Mouse (Mus musculus): Measurements from ENCODE around the gene Fli1. TPM values are rescaled to one million over a fixed set of nuclear protein-coding genes. Genes with fewer than 3 reads are reported as not detected.

Gene Fli1
- polyA plus RNA-seq (2016; fragmentation: Nextera tagmentation; extraction: Ambion mirVana): 24.4 and 26.4 TPM in 2 replicates

DNA sequence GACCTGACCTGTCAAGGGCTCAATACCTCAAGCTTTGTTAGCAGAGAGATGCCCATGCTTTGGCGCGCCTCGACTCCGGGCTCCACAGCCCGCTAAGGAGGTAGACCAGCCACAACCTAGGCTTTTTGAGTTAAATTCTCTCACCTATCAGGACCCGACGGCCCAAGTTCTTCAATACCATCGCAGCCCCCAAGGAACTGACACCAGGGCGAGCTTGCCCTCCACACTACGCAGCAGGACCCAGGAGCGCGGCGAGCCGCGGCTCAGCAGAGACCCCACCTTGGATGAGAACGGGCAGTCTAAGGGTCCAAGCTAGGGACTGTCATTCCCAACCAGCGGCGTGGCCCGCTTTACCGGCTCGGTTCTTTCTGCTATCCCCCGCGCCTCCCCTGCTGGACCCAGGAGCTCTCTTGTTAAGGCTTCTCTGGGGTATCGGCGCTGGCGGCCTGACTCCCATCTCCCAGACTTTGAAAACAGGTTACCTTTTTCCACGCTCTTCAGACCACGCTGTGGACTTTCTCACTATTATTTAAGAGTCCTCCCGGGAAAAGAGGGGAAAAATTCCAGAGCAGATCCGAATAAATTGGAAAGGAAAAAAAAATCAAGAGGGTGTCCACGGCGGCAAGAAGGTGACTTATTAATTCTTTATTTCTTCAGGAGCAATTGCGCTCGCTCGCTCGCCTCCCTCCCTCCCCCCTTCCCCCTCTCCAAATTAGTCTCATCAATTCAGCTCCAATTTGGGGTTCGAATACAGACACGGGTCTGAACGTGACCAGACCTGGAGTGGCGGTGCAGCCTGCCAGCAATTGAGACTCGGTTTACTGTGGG, at the start of gene Fli1:
Fli1 (minus strand) TSS at position 650 of the 828 bp plus-strand sequence.
- H3K27ac ChIP-seq: peak within 1 kb of the TSS; percentile 77
- peak within 1 kb of the TSS; percentile 92 for H3K4me2 ChIP-seq (replicated peaks)
- H3K4me1 ChIP-seq: peaks cover 51% of the 10 kb centered on the region
- peaks cover 99% of the 10 kb centered on the region for H3K27me3 ChIP-seq
- WGBS: under 1% methylated on average over 41 of the region's 41 CpGs
- H3K36me3 ChIP-seq: no peaks in the 10 kb centered on the region
- ATAC-seq (ENCODE audit: low FRiP score): no peak
- H3K4me3 ChIP-seq: peak within 1 kb of the TSS; percentile 61
- H3K9ac ChIP-seq: peak within 1 kb of the TSS; percentile 84
- no peaks in the 10 kb centered on the region; the same call in 1 of the 2 replicates for H3K9me3 ChIP-seq (replicated peaks)

DNA sequence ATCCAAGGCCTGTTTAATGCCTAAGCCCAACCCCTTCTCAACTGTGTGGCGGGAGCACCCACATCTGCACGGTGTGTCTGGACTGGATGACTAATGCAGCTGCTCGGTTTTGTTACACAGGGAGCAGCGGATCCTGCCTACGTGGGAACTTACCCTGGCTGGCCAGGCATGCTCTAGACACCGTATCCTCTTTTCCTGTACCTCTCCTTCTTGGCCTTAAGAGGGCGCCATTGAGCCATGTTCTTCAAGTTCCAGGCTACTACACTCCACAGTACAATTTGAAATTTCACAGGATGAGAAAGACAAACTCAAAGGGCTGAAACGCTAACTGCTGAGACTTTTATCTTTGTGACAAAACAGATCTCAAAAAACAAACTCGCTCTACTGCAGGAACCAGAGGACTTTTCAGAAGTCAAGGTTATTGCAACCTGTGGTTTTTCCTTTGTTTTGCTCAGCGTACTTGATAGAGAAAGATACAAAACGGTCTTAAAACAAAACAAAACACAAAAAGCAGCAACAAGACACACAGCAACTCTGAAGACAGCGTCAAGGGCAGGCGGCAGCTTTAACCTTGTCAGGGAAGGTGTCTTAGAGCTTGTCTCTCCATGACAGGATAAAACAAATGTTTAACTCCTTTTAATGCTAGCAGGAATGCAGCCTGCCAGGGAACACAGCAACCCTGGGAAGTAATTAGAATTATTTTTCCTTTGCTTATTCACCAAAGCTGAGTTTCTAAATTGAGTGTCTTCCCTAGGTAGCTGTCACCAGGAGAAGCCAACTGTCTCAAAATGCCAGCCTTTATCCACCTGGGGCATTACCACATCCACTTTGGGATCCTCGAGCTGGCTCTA, 49.3 kb upstream of the Fli1 start:
- H3K9me3 ChIP-seq (replicated peaks): no peaks in the 10 kb centered on the region
- H3K27ac ChIP-seq: no peak overlapping the region
- no peak overlapping the region for H3K9ac ChIP-seq
- H3K4me2 ChIP-seq (replicated peaks): no peak overlapping the region
- H3K4me1 ChIP-seq: peaks cover 12% of the 10 kb centered on the region
- H3K36me3 ChIP-seq: no peaks in the 10 kb centered on the region
- H3K27me3 ChIP-seq: peaks cover 27% of the 10 kb centered on the region
- H3K4me3 ChIP-seq: no peak overlapping the region
- ATAC-seq (ENCODE audit: low FRiP score): peak; percentile 71
- 9% methylated on average over 14 of the region's 14 CpGs for WGBS

DNA sequence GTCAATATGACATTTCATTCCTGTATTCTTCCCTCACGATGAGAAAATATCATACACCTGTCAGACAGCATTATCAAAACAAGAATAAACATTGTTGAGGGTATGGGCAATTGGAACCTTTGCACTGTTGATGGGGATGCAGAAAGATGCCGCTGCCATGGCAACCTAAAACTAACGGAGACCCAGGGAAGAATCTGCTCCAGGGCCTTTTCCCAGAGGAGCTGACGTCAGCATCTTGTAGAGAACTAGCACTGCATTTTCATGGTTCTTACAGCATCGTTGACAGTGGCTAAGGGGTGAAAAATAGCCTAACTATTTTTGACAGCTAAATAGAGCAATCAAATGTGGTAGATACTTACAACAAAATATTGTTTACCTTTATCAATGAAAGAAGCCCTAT, 47.9 kb upstream of the Fli1 start:
- no peaks in the 10 kb centered on the region for H3K9me3 ChIP-seq (replicated peaks)
- H3K36me3 ChIP-seq: no peaks in the 10 kb centered on the region
- H3K27me3 ChIP-seq: peaks cover 23% of the 10 kb centered on the region
- no peak overlapping the region for H3K9ac ChIP-seq
- H3K4me1 ChIP-seq: peaks cover 12% of the 10 kb centered on the region
- H3K4me2 ChIP-seq (replicated peaks): no peak overlapping the region
- 44% methylated on average over 5 of the region's 5 CpGs for WGBS
- ATAC-seq (ENCODE audit: low FRiP score): no peak
- no peak overlapping the region for H3K4me3 ChIP-seq
- H3K27ac ChIP-seq: no peak overlapping the region

GRCm38 (mm10) chr9:32589900-32590299, 47.2 kb upstream of the Fli1 start:
- H3K27me3 ChIP-seq: peaks cover 23% of the 10 kb centered on the region
- no peak overlapping the region for H3K9ac ChIP-seq
- H3K4me1 ChIP-seq: peaks cover 12% of the 10 kb centered on the region
- H3K27ac ChIP-seq: no peak overlapping the region
- H3K4me3 ChIP-seq: no peak overlapping the region
- no peaks in the 10 kb centered on the region for H3K9me3 ChIP-seq (replicated peaks)
- WGBS: 9% methylated on average over 8 of the region's 8 CpGs
- H3K36me3 ChIP-seq: no peaks in the 10 kb centered on the region
- H3K4me2 ChIP-seq (replicated peaks): no peak overlapping the region
- peak; percentile 68; the same call in 1 of the 2 replicates for ATAC-seq (ENCODE audit: low FRiP score)

- 41% methylated on average over 7 of the region's 7 CpGs for WGBS
- no peaks in the 10 kb centered on the region for H3K36me3 ChIP-seq
- H3K9me3 ChIP-seq (replicated peaks): no peaks in the 10 kb centered on the region
- H3K27me3 ChIP-seq: peaks cover 9% of the 10 kb centered on the region; the same call in 1 of the 2 replicates
- no peak overlapping the region for H3K9ac ChIP-seq
- no peak overlapping the region for H3K4me3 ChIP-seq
- ATAC-seq (ENCODE audit: low FRiP score): peak; percentile 46; the same call in 1 of the 2 replicates
- H3K4me1 ChIP-seq: peaks cover 4% of the 10 kb centered on the region; the same call in 1 of the 2 replicates
- H3K27ac ChIP-seq: no peak overlapping the region
- H3K4me2 ChIP-seq (replicated peaks): no peak overlapping the region
Observed at GRCm38 (mm10) chr9:32585357-32585756, 42.7 kb upstream of the Fli1 start.

GRCm38 (mm10) chr9:32583905-32584304, 41.2 kb upstream of the Fli1 start:
- no peak for ATAC-seq (ENCODE audit: low FRiP score)
- peaks cover 4% of the 10 kb centered on the region; the same call in 1 of the 2 replicates for H3K27me3 ChIP-seq
- 89% methylated on average over 6 of the region's 6 CpGs for WGBS

GRCm38 (mm10) chr9:32581851-32582573, 39.4 kb upstream of the Fli1 start:
- Histone ChIP-seq H3K4me2 (replicated peaks) (no peak overlapping the region), H3K4me1 (no peaks in the 10 kb centered on the region), H3K4me3 (no peak overlapping the region), H3K9me3 (replicated peaks) (no peaks in the 10 kb centered on the region), H3K36me3 (no peaks in the 10 kb centered on the region), H3K27ac (no peak overlapping the region), H3K27me3 (no peaks in the 10 kb centered on the region), H3K9ac (no peak overlapping the region)
- no peak for ATAC-seq (ENCODE audit: low FRiP score)
- WGBS: 83% methylated on average over 11 of the region's 11 CpGs

More at GRCm38 (mm10) chr9:32583905-32584304, 41.2 kb upstream of the Fli1 start:
- no peaks in the 10 kb centered on the region for H3K36me3 ChIP-seq
- H3K4me3 ChIP-seq: no peak overlapping the region
- H3K4me1 ChIP-seq: no peaks in the 10 kb centered on the region
- no peaks in the 10 kb centered on the region for H3K9me3 ChIP-seq (replicated peaks)
- no peak overlapping the region for H3K4me2 ChIP-seq (replicated peaks)
- H3K9ac ChIP-seq: no peak overlapping the region
- no peak overlapping the region for H3K27ac ChIP-seq

- no peak overlapping the region for H3K27ac ChIP-seq
- no peak overlapping the region for H3K9ac ChIP-seq
- no peak overlapping the region for H3K4me3 ChIP-seq
- ATAC-seq (ENCODE audit: low FRiP score): no peak
- no peaks in the 10 kb centered on the region for H3K9me3 ChIP-seq (replicated peaks)
- WGBS: 79% methylated on average over 2 of the region's 2 CpGs
- no peaks in the 10 kb centered on the region for H3K4me1 ChIP-seq
- no peak overlapping the region for H3K4me2 ChIP-seq (replicated peaks)
- no peaks in the 10 kb centered on the region for H3K27me3 ChIP-seq
- no peaks in the 10 kb centered on the region for H3K36me3 ChIP-seq
Observed at GRCm38 (mm10) chr9:32578411-32578810, 35.8 kb upstream of the Fli1 start.

DNA sequence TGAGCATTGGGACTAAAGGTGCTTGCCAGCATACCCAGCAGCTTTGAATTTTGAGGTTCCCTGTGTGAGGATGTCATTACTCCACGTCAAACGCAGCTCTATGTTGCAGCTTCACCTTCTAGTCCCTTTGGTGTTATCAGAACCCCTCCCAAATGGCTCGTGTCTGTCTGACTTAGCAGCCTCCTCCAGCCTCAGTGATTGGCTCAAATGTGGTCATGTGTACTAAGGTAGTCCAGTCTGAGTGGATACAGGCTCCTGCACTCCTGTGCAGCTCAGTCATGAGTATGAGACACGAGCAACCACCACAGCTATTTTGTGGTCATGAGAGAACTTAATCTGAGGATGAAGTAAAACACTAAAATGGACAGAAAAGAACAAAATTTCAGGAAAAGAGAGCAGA, 31.0 kb upstream of the Fli1 start:
- H3K4me1 ChIP-seq: no peaks in the 10 kb centered on the region
- no peaks in the 10 kb centered on the region for H3K36me3 ChIP-seq
- H3K9ac ChIP-seq: no peak overlapping the region
- H3K9me3 ChIP-seq (replicated peaks): no peaks in the 10 kb centered on the region
- 73% methylated on average over 4 of the region's 4 CpGs for WGBS
- no peaks in the 10 kb centered on the region for H3K27me3 ChIP-seq
- no peak overlapping the region for H3K4me3 ChIP-seq
- no peak for ATAC-seq (ENCODE audit: low FRiP score)
- no peak overlapping the region for H3K27ac ChIP-seq
- no peak overlapping the region for H3K4me2 ChIP-seq (replicated peaks)

DNA sequence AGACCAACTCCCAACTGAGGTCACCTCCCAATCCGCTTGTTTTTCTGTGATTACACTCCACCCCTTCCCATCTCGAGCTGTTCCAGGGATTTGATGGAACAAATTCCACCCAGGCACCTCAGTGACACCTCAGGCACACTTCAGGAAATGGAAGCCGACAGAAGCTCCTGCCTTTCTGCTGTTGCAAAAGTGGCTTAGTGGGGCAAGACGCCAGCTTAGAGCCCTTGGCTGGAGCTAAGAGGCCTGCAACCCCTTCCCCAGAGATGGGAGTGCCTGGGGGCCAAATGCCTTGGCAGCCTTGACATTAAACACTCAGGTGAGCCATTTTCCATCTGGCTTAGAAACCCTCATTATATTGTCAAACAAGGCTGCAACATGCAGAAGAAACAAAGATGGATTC, 29.0 kb upstream of the Fli1 start:
- no peaks in the 10 kb centered on the region for H3K27me3 ChIP-seq
- H3K4me1 ChIP-seq: no peaks in the 10 kb centered on the region
- H3K9me3 ChIP-seq (replicated peaks): no peaks in the 10 kb centered on the region
- H3K36me3 ChIP-seq: no peaks in the 10 kb centered on the region
- H3K9ac ChIP-seq: no peak overlapping the region
- H3K4me2 ChIP-seq (replicated peaks): no peak overlapping the region
- 66% methylated on average over 4 of the region's 4 CpGs for WGBS
- no peak for ATAC-seq (ENCODE audit: low FRiP score)
- H3K27ac ChIP-seq: no peak overlapping the region
- H3K4me3 ChIP-seq: no peak overlapping the region

- Histone ChIP-seq H3K27me3 (no peaks in the 10 kb centered on the region), H3K27ac (no peak overlapping the region), H3K9ac (no peak overlapping the region), H3K4me3 (no peak overlapping the region), H3K4me1 (no peaks in the 10 kb centered on the region), H3K9me3 (replicated peaks) (no peaks in the 10 kb centered on the region), H3K36me3 (no peaks in the 10 kb centered on the region), H3K4me2 (replicated peaks) (no peak overlapping the region)
- ATAC-seq (ENCODE audit: low FRiP score): no peak
- WGBS: 88% methylated on average over 5 of the region's 5 CpGs
Observed at GRCm38 (mm10) chr9:32570547-32570946, 27.9 kb upstream of the Fli1 start.

- no peak for ATAC-seq (ENCODE audit: low FRiP score)
- no peaks in the 10 kb centered on the region for H3K9me3 ChIP-seq (replicated peaks)
- 74% methylated on average over 4 of the region's 4 CpGs for WGBS
- H3K27ac ChIP-seq: no peak overlapping the region
- H3K4me3 ChIP-seq: no peak overlapping the region
- no peaks in the 10 kb centered on the region for H3K27me3 ChIP-seq
- H3K36me3 ChIP-seq: no peaks in the 10 kb centered on the region
- H3K4me2 ChIP-seq (replicated peaks): no peak overlapping the region
- H3K9ac ChIP-seq: no peak overlapping the region
- peaks cover 9% of the 10 kb centered on the region; the same call in 1 of the 2 replicates for H3K4me1 ChIP-seq
Observed at GRCm38 (mm10) chr9:32569261-32569660, 26.6 kb upstream of the Fli1 start.

Data from hindbrain, embryonic 12.5 days (tissue).